Mouse (Mus musculus) spleen, adult 2 months (tissue): Measurements from ENCODE around the gene Fgf14.

Experiments
- CTCF ChIP-seq: fragments of 200-500 bp; IDR thresholded peaks from 2 replicates; pipeline ENCODE4 v1.5.1; 2011; ENCODE audit warnings: mild to moderate bottlenecking, inconsistent platforms; ENCODE audit not compliant: insufficient read depth, insufficient read length, insufficient replicate concordance; ENCODE audit errors: extremely low read depth
- POLR2A ChIP-seq: fragments of 200-500 bp; IDR thresholded peaks from 2 replicates; pipeline ENCODE4 v1.6.1; 2011; ENCODE audit warnings: low read depth, low read length, inconsistent platforms

- no peak for TF ChIP-seq POLR2A
- TF ChIP-seq CTCF = no peak
Measured at GRCm38 (mm10) chr14:124040651-124041050, 636.3 kb downstream of the Fgf14 start.
